Mouse (Mus musculus) myocyte (in vitro differentiated cells): ENCODE measurements at regions not wholly inside any gene's neighbourhood (a gene's known extent, or its start where the extent isn't known, plus 50 kb on each side); places are given as distances from the start of the nearest gene placed in this dataset.

Experiments
- E2F4 ChIP-seq: IDR thresholded peaks from one replicate; pipeline ENCODE4 v1.6.1; 2011; ENCODE audit warnings: mild to moderate bottlenecking, control low read depth, moderate library complexity; ENCODE audit not compliant: insufficient read depth
- MAX ChIP-seq: IDR thresholded peaks from one replicate; pipeline ENCODE4 v1.6.1; 2011; ENCODE audit warnings: low read depth, mild to moderate bottlenecking, control low read depth
- POLR2A ChIP-seq: IDR thresholded peaks from one replicate; pipeline ENCODE4 v1.6.1; 2011; ENCODE audit warnings: low read depth, mild to moderate bottlenecking, control low read depth, moderate library complexity; ENCODE audit not compliant: insufficient read length
- USF1 ChIP-seq: IDR thresholded peaks from one replicate; pipeline ENCODE4 v1.6.1; 2011; ENCODE audit warnings: low read depth, mild to moderate bottlenecking, control low read depth, moderate library complexity

GRCm38 (mm10) chr16:5377001-5377400 lies 121.2 kb upstream of the Eef2kmt start:
- TF ChIP-seq E2F4 (no peak), POLR2A (no peak), MAX (no peak), USF1 (no peak)
